In the genomic region with DNA sequence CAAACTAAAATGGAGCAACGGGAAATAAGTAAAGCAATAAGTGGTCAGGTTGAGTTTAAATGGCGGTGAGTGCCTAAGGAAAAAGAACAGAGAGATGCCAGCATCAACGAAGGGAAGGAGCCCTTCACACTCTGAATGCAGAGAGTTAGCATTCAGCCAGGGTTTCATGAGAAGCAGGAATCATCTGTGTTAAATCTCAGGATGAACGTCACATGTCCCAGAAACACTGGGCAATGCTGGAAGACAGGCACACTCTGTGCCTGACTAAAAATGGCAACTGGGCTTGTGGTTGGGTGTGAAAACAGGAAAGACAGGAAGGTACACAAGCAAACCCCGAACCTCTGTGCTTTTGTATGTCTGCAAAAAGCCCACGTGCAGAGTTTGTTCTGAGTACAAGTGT, we compare ENCODE assay signal across 30 mouse cellular contexts.
"Had no signal": no experiment of that assay in that cellular context is flagged by ENCODE, and none has a peak within 500 bp of the region (broad histone marks: within the 10 kb centered on the region; RNA-seq: fewer than 3 reads in every experiment).

No protein-coding gene starts in this region.

- H3K4me1 ChIP-seq: limb, embryonic 10.5 days; limb, embryonic 12.5 days; limb, embryonic 13.5 days; limb, embryonic 15.5 days; liver, embryonic 12.5 days; liver, embryonic 13.5 days; liver, embryonic 15.5 days; lung, embryonic 15.5 days; midbrain, embryonic 10.5 days; midbrain, embryonic 12.5 days; midbrain, embryonic 13.5 days; midbrain, embryonic 15.5 days; neural tube, embryonic 12.5 days had no signal

- DNase-seq: left cerebral cortex, postnatal 4 days; liver; liver, embryonic 13.5 days; liver, postnatal 0 days; lung, adult 18-20 months; lung, adult 2 months; lung, embryonic 14.5 days; lung, postnatal 10 days; lung, postnatal 14 days; lung, postnatal 36 days; lung, postnatal 4 days; midbrain, embryonic 14.5 days had no signal

- ATAC-seq: liver, embryonic 12.5 days; liver, postnatal 0 days; lung, postnatal 0 days; midbrain, embryonic 13.5 days; midbrain, embryonic 15.5 days; midbrain, embryonic 16.5 days had no signal

- H3K4me3 ChIP-seq: limb, embryonic 10.5 days; limb, embryonic 12.5 days; limb, embryonic 13.5 days; limb, embryonic 15.5 days; liver, embryonic 12.5 days; liver, embryonic 13.5 days; liver, embryonic 15.5 days; lung, embryonic 15.5 days; megakaryocyte, embryonic 14.5 days; midbrain, embryonic 10.5 days; midbrain, embryonic 12.5 days; midbrain, embryonic 13.5 days; midbrain, embryonic 15.5 days; myocyte; neural tube, embryonic 12.5 days had no signal

- H3K27me3 ChIP-seq: limb, embryonic 12.5 days; limb, embryonic 13.5 days; limb, embryonic 15.5 days; liver, embryonic 12.5 days; liver, embryonic 13.5 days; liver, embryonic 15.5 days; lung, embryonic 15.5 days; megakaryocyte, embryonic 14.5 days; midbrain, embryonic 12.5 days; midbrain, embryonic 13.5 days; midbrain, embryonic 15.5 days; neural tube, embryonic 12.5 days had no signal

- H3K27ac ChIP-seq: limb, embryonic 10.5 days; limb, embryonic 12.5 days; limb, embryonic 13.5 days; limb, embryonic 15.5 days; liver, embryonic 12.5 days; liver, embryonic 13.5 days; liver, embryonic 14.5 days; liver, embryonic 15.5 days; lung, embryonic 15.5 days; macrophage; midbrain, embryonic 10.5 days; midbrain, embryonic 12.5 days; midbrain, embryonic 13.5 days; midbrain, embryonic 15.5 days; neural tube, embryonic 12.5 days had no signal

- H3K36me3 ChIP-seq: limb, embryonic 10.5 days; limb, embryonic 12.5 days; limb, embryonic 13.5 days; limb, embryonic 15.5 days; liver, embryonic 12.5 days; liver, embryonic 13.5 days; liver, embryonic 15.5 days; lung, embryonic 15.5 days; midbrain, embryonic 10.5 days; midbrain, embryonic 12.5 days; midbrain, embryonic 13.5 days; midbrain, embryonic 15.5 days; neural tube, embryonic 12.5 days had no signal

- H3K9ac ChIP-seq: limb, embryonic 12.5 days; limb, embryonic 13.5 days; limb, embryonic 15.5 days; liver, embryonic 12.5 days; liver, embryonic 13.5 days; liver, embryonic 14.5 days; liver, embryonic 15.5 days; liver, postnatal 0 days; lung, embryonic 14.5 days; lung, embryonic 15.5 days; midbrain, embryonic 12.5 days; midbrain, embryonic 13.5 days; midbrain, embryonic 15.5 days; neural tube, embryonic 12.5 days had no signal
